Mouse (Mus musculus) bone marrow macrophage, adult 2 months (primary cell): Measurements from ENCODE around the gene B4galt2.

Experiments
- CTCF ChIP-seq: IDR thresholded peaks from 2 replicates; pipeline ENCODE4 v1.5.1; 2012; ENCODE audit warnings: low read depth, mild to moderate bottlenecking, low read length, moderate library complexity
- POLR2A ChIP-seq: IDR thresholded peaks from 2 replicates; pipeline ENCODE4 v1.6.1; 2012; ENCODE audit warnings: mild to moderate bottlenecking, low read depth, low read length, borderline replicate concordance

- TF ChIP-seq POLR2A (no peak), CTCF (no peak)
Observed at GRCm38 (mm10) chr4:117889471-117889870, 6.2 kb upstream of the B4galt2 start.
